Mouse (Mus musculus) urinary bladder, postnatal 25 days (tissue): ENCODE measurements around the gene Glrb.

ENCODE experiments used
- DNase-seq: peaks from one replicate; pipeline ENCODE4 v3.0.0; 2022; ENCODE audit warnings: low spot score

Gene Glrb

DNA sequence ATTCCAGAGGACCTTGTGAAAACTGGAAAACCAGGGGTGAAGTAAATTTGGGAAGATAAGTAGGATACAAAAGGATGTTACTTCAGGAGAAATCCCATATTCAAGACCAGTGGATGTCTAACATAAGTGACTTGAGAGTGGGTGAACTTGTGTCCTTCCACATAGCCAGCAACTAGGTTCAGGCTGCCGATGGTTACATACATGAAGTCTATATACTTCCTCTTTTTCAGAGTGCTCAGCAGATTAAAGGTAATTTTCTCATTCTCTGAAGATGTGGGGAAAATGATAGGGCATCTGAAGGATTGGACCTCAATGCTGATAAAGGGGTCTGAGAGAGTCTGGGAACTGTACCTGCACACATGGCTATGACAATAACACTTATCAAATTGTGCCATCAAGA lies 89.5 kb downstream of the Glrb start:
- DNase-seq: no peak

DNA sequence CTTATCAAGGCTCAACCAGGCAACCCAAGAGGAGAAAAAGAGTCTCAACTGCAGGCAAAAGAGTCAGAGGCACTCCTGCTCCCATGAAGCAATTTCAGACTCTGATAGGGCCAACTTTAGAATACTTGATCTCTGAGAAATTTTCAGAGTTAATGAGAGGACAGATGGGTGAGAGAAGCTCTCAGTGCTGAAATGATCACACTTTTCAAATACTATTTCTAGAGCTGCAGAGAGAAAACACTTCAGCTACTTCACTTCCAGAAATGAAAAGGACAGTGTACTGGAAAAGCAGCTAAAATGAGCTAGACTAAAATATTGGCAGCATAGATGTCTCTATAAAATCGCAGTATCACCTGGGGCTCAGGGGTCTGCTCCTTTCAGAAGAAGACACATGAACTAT lies 94.8 kb downstream of the Glrb start:
- DNase-seq: no peak

DNA sequence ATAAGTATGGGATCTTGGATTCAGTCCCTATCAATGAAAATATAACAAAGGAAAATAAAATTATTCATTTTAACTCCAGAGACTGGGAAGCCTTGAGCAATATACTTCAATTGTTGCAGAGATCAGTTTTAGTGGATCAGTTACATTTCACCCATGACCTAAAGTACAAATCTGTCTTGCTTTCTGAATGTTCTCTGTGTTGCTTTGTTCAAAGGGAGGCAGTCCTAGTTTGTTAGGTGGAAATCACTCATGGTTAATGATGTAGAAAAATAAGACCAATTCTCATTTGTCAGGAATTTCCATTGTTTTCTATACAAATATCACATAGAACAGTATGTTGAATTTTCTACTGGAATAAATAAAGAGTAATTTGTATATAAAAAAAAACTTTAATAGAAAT lies 99.7 kb downstream of the Glrb start:
- DNase-seq: no peak

DNA sequence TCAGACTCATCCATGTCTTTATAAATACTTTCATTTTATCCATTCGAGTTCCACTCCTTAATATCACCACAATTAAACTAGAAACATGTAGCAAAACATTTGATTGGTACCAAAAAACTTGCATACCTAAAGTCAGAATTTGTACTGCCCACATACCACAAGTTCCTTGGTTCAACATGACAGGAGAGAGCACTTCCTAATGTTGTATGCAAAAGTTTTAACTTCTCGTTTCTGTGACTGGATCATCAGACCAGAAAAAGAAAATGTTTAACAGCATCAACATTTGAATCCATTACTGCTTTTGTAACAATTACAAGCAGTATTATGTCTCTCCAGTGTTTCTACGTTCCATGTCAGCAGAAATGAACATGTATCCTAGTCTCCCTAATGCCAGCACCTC lies 101.2 kb downstream of the Glrb start:
- DNase-seq: no peak

DNA sequence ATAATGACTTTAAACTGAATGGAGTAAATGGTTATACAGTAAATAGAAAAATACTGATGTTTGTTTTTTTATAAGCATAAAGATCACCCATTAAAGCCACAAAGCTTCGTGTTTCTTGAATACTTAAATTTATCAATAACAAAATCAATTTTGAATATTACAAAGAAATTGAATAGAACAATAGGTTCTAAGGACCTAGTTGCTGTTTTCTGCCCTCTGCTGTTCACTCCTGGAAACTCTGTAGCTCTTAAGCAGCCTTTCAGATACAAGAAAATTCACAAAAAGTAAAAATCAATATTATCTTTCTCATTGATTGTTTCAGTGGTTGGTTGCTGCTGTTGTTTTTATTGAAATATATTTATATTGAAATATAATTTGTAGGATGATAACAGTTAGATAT lies 108.1 kb downstream of the Glrb start:
- DNase-seq: no peak

DNA sequence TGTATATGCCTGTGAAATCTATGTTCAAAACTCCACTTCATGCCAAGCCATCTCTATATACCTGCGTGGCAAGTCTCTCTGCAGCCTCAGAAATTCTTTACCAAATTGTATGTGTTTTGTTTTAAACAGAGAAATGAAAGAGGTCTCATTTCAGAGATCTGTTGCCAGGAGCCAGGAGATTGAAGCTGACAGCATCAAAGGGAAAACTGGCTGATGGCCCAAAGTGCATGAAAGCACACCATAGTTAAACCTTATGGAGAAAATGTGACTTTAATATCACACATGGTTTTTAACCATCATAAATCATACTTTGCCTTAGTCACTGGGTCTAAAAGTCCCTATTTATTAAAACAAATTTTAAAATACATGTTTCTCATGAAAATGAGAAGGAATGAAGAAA lies 109.6 kb downstream of the Glrb start:
- DNase-seq: no peak

DNA sequence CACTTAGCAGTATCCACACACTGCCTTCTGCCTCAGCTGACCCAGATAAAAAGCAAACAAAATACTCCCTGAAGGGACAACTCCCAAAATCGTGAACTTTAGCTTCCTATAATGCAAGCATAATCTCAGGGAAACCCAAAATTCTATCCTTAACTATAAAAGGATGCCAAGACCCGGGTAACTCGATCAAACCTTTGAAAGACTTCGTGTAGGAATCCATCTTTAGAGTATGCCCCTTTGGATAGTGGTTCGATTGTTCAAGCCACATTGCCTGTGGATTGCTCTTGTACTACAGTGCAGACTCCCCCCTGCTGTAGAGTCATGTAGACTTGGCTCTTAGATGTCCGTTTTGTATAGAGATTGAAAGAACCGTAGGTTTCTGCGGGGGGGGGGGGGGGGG lies 110.2 kb downstream of the Glrb start:
- no peak for DNase-seq

DNA sequence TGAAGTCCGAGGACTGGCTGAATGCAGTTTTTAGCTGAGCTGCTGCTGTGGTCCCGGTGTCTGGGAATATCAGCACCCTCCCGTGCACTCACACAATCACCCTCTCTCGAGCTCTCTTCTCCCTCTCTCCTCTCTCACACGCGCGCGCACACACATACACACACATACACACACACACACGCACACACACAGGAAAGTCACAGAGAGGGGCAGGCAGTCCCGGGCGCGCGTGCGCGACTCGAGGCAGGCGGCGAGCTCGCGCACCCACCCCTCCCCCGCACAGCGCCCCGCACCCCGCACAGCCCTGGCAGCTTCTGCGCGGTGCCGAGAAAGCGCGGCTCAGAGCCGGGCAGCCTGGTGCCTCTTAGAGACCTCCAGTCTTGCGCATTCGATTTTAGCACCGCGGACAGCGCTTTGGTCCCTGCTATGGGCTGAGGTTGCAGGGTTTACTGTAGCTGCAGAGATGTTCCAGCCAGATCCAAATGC lies 110.8 kb downstream of the Glrb start, which contains the start of gene Gria2:
Gene Gria2 (minus strand): TSS at position 240 of the 486 bp plus-strand sequence.
- DNase-seq: peak; percentile 50

DNA sequence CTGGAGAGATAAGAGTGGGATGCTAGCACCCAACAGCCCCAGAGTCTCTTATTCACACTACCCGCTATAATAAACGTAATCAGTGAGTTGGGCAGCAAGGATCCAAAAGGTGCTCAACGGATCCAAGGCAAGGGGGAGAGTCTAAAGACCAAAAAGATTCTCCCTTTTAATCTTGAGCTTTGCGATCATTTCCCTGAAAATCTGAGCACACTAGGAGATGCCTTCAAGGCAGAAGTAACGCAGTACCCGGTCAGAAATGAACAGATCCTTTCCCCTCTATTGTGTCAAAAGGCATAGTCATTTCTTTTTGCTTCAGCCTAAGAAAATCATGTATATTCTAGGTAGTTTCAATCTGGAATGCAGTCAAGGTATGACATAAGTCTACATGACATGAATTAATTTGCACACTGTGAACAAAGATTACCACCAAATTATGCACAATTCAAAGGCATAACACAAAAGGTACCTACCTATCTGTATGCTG lies 111.6 kb downstream of the Glrb start:
- no peak for DNase-seq

DNA sequence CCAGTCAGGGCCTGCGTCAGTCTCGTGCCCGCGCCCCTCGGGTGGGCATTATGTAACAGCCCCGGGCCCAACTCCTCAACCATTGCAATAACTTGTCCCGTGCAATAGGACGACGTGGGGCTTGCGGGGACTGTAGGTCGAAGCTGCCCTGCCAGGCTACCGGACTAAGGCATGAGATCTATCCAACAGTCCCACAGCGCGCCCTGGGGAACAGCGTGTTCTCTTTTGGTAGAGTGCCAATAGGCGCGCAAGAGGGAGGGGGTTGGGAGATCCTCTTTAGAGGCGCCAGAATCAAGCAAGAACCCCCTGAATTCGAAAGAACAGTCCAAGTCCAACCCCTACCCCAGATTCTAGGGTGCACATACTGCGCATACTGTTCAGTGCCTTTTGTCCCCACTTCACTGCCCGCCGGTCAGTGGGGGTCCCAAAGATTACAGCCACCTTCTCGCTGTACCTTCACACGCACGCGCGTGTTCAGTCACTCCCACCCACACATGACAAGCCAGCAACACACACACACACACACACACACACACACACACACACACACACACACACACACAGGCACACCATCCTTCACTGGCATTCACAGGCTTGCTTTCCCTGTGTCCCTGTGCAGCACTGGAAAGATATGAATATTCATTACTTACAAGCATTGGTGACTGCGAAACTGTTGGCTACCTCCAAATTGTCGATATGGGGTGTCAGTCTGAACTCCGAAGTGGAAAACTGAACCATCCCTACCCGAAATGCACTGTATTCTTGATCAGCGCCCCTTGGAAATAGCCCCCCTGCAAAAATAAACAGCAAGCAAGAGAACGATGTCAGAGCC lies 112.2 kb downstream of the Glrb start:
- no peak for DNase-seq

DNA sequence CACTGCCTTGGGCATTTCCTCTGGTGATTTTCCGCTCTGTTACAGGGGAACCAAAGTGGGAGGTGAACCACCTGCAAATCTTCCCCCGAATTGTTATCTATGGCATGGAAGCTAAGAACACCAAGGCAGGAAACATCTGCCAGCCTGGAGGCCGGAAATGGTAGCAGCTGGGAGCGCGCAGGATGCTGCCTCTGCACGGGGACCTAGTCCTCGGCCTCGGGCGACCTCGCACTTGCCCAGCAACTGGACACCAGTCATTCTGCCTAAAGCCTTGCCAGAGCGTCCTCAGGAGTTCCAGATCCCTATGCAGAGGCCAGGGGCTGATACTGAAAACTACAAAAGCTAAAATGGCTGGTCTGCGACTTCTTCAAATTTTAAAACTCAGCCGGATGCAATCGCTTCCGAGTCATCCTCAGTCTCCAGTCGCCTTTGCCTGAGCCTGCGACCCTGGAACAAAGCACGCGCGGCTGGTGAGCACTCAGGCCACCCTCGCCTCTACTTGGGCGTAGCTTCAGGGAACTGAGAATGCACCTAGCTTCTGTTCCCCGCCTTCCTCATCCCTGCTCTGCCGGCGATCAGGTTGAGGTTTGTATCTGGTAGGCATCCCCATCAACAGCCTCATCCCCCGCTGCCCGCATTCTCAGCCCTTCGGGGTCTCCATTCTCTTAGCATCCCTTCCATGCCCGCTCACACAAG lies 113.0 kb downstream of the Glrb start:
- DNase-seq: no peak

DNA sequence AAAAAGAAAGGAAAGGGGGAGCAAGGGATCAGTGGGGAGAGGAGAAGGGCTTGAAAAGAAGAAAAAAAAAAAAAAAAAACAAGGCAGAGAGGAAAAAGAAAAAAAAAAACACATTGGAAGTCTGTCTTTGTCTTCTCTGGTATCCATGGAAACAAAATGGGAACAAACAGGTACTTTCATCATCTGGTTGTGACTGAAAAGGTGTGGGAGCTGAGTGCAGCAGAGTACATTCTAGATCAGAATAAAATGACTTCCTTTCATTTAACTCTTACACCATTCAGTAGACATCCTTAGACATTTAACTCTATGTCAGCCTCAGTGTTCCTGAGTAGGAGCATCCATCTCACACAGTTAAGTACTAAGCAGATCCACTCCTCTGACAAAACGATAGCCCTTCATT lies 115.5 kb downstream of the Glrb start:
- no peak for DNase-seq

DNA sequence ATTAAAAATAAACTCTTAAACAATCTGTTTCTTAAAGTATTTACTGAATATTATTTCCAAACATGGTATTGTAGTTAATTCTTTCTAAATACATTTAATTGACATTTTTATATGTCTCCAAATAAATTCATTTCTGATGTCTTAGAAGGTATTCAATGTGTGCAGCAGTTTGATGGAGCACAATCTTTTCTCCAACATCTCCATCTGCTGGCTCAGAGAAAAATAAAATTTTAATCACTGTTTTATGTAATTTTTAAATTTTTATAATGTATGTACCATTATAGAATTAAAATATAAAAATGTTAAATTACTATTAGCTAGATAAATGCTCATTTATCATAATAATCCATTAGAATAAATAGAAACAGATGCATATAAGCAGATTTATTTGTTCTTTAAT lies 116.7 kb downstream of the Glrb start:
- no peak for DNase-seq

DNA sequence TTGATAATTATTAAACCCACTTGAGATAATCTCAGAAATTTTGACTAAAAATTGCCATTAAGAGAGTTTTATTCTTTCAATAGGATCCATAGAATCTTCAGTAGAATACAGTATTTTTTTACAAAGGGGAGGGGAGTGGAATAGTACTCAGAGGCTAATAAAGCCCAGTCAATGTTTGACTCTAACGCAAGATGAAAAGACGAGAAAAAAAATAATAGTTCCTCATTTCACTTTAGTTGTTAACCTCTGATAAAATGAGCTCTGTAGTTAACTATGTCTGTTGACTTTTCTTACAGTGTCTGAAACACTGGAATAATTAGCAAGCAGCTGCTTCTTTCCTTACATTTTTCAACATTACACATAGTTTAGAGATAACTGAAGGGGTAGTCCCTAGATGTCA lies 118.2 kb downstream of the Glrb start:
- no peak for DNase-seq
